Mouse (Mus musculus): ENCODE measurements around the gene Mt2.

Mt2 gene

DNA sequence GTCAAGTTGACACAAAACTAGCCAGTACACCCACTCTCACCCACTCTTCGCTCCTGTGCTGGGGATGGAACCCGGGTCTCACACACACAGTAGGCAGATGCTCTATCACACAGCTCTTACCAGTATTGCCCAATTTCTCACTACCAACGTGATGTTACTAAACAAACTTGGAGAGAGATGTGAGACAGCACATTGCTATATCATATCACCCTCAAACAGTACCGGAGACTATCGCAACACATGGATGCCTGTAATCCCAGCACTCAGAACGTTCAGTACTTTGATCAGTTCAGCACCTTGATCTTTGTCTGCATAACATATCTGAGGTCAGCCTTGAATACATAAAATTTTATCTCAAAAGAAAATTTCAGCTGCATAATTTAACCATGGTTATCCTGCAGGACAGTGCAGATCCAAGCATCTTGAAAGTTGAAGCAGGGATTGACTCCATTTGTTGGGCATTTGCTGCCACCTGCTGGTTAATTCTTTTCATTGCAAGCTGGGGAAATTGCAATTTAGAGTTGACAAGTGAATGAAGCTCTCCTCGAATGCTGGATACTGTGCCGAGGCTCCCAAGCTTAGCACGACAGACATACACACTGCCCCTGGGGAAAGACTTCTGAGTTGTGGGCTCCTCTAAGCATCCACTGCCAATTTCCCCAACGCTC, 26.9 kb downstream of the Mt2 start:
- in situ Hi-C loops (cut with MseI, MboI), result loop anchor here in 1 of 2 experiments (10.0 kb wide), 1 partner anchor 95 kb away; no protein-coding TSS in a partner anchor

GRCm38 (mm10) chr8:94204043-94204442, 31.6 kb downstream of the Mt2 start:
- in situ Hi-C loops (cut with MseI, MboI), result loop anchor here in 1 of 2 experiments (10.0 kb wide), 1 partner anchor 99 kb away; no protein-coding TSS in a partner anchor

GRCm38 (mm10) chr8:94205736-94206135, 33.3 kb downstream of the Mt2 start:
- in situ Hi-C loops (cut with MseI, MboI), result loop anchor here in 1 of 2 experiments (10.0 kb wide), 1 partner anchor 101 kb away; no protein-coding TSS in a partner anchor

DNA sequence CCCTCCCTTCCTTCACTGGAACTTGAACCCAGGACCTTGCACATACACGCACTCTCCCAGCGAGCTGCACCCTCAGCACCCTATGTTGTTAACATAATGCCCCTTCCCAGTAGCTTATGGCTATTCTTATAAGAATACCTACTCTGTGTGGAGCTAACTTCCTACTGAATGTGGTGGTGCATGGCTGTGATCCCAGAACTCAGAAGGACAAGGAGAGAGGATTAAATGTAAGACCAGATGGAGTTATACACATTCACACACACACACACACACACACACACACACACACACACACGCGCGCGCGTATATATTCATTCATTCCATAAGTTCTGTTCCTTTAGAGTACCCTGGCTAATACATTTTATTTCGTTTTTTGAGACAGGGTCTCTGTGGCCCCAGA, 33.8 kb downstream of the Mt2 start:
- in situ Hi-C loops (cut with MseI, MboI), result loop anchor here in 1 of 2 experiments (10.0 kb wide), 1 partner anchor 101 kb away; no protein-coding TSS in a partner anchor

DNA sequence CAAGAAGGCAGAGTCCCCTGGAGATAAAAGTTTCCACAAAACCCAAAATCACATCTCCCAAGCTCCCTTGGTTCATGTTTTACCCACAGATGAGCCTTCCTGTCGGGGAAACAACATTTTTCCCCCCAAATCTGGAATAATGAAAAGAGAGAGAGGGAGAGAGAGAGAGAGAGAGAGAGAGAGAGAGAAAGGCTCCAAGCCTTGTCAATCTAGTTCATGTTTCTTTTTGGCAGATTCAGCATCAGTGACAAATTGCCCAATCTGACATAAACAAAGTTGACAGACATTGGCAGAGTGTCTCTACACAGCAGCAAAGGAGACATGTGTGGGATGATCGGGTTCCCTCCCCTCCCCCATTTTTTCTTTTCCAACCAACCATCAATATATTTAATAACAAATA, 35.0 kb downstream of the Mt2 start:
- in situ Hi-C loops (cut with MseI, MboI), result loop anchor here in 1 of 2 experiments (10.0 kb wide), 1 partner anchor 103 kb away; no protein-coding TSS in a partner anchor

GRCm38 (mm10) chr8:94209639-94210038, 37.2 kb downstream of the Mt2 start:
- in situ Hi-C loops (cut with MseI, MboI), result loop anchor here in 1 of 2 experiments (10.0 kb wide), 1 partner anchor 105 kb away; no protein-coding TSS in a partner anchor

GRCm38 (mm10) chr8:94210225-94210624, 37.8 kb downstream of the Mt2 start:
- in situ Hi-C loops (cut with MseI, MboI), result no loop called here

DNA sequence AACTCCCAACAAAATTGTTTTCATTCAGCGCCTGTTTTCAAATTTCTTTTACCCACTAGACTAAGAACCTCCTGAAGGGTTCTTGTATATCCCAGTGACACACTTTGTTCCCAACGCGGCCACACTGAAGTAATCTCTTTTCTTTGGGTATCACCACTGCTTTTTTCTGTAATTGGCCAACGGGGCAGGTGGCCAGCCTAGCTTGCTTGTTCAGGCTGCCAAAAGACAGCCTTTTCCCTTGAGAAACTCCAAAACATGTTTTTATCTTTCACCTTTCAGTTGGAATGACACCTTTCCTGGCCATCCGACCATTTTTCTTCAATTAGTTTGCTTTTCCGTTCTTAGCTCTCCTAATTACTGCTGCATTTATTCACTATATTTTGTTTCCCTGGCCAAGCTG, 41.4 kb downstream of the Mt2 start:
- in situ Hi-C loops (cut with MseI, MboI), result no loop called here

- in situ Hi-C loops (cut with MseI, MboI), result no loop called here
These were observed 42.0 kb downstream of the Mt2 start, which contains the start of gene Nup93 for GRCm38 (mm10) chr8:94214252-94215173. Gene Nup93 (plus strand): TSS chr8:94214564.
